Mouse (Mus musculus): ENCODE data around the gene Hoxd1. TPM values are rescaled to one million over a fixed set of nuclear protein-coding genes. Genes with fewer than 3 reads are reported as not detected.

The Hoxd1 gene
- total and polyA plus RNA-seq, 3 experiments, result 0.05 TPM; not detected in 2

- Histone ChIP-seq H3K4me1 (ENCODE audit: insufficient read depth, low read depth, low read length) (peaks cover 8% of the 10 kb centered on the region), H3K9me3 (replicated peaks) (no peaks in the 10 kb centered on the region), H3K27me3 (ENCODE audit: insufficient read depth, low read length) (peaks cover 32% of the 10 kb centered on the region), H3K36me3 (replicated peaks) (no peaks in the 10 kb centered on the region), H3K4me3 (ENCODE audit: low read depth, low read length) (no peak overlapping the region)
- TF ChIP-seq GATA1 (IDR thresholded peaks at IDR 0.05; ENCODE audit: borderline replicate concordance, low read length), result no peak
- TF ChIP-seq POLR2AphosphoS5 (IDR thresholded peaks at IDR 0.05; ENCODE audit: insufficient replicate concordance, low read depth, low read length), result no peak
- no peak for TF ChIP-seq GATA2 (IDR thresholded peaks at IDR 0.05; ENCODE audit: borderline replicate concordance, low read depth, low read length)
- TF ChIP-seq TAL1 (conservative IDR thresholded peaks at IDR 0.05; ENCODE audit: low read depth, low read length), result no peak
- DNase-seq (ENCODE audit: low spot score), result no peak
- no peak for ATAC-seq (ENCODE audit: extremely low read depth, insufficient number of reproducible peaks, low FRiP score, poor library complexity, severe bottlenecking)
These were observed 18.6 kb downstream of the Hoxd1 start for GRCm38 (mm10) chr2:74781386-74781785.

GRCm38 (mm10) chr2:74795531-74795930 lies 32.8 kb downstream of the Hoxd1 start:
- Histone ChIP-seq H3K27me3 (ENCODE audit: insufficient read depth, low read length) (peaks cover 13% of the 10 kb centered on the region), H3K36me3 (replicated peaks) (no peaks in the 10 kb centered on the region), H3K4me3 (ENCODE audit: low read depth, low read length) (no peak overlapping the region), H3K9me3 (replicated peaks) (no peaks in the 10 kb centered on the region), H3K4me1 (ENCODE audit: insufficient read depth, low read depth, low read length) (peaks cover 12% of the 10 kb centered on the region; the same call in 1 of the 2 replicates)
- DNase-seq (ENCODE audit: low spot score), result no peak
- no peak for ATAC-seq (ENCODE audit: extremely low read depth, insufficient number of reproducible peaks, low FRiP score, poor library complexity, severe bottlenecking)
- no peak for TF ChIP-seq GATA2 (IDR thresholded peaks at IDR 0.05; ENCODE audit: borderline replicate concordance, low read depth, low read length)

- Histone ChIP-seq H3K4me1 (ENCODE audit: insufficient read depth, low read depth, low read length) (no peaks in the 10 kb centered on the region), H3K4me3 (ENCODE audit: low read depth, low read length) (no peak overlapping the region), H3K9me3 (replicated peaks) (no peaks in the 10 kb centered on the region), H3K36me3 (replicated peaks) (no peaks in the 10 kb centered on the region), H3K27me3 (ENCODE audit: insufficient read depth, low read length) (peaks cover 24% of the 10 kb centered on the region)
- TF ChIP-seq POLR2AphosphoS5 (IDR thresholded peaks at IDR 0.05; ENCODE audit: insufficient replicate concordance, low read depth, low read length) (no peak), TAL1 (conservative IDR thresholded peaks at IDR 0.05; ENCODE audit: low read depth, low read length) (no peak), GATA1 (IDR thresholded peaks at IDR 0.05; ENCODE audit: borderline replicate concordance, low read length) (no peak), CTCF (IDR thresholded peaks at IDR 0.05; ENCODE audit: low read depth, low read length) (no peak), GATA2 (IDR thresholded peaks at IDR 0.05; ENCODE audit: borderline replicate concordance, low read depth, low read length) (no peak)
- DNase-seq (ENCODE audit: low spot score) (no peak), ATAC-seq (ENCODE audit: extremely low read depth, insufficient number of reproducible peaks, low FRiP score, poor library complexity, severe bottlenecking) (no peak)
These were observed 45.7 kb downstream of the Hoxd1 start for GRCm38 (mm10) chr2:74808431-74808830.

Other genes starting within 250 kb of the Hoxd1 start
- gene Lnpk, start 183.5 kb upstream of the Hoxd1 start, total RNA-seq (2014; fragmentation: Nextera tagmentation), result 49.3 and 96.8 TPM in 2 replicates
- gene Lnpk, start 183.5 kb upstream of the Hoxd1 start, total RNA-seq (2017), result 44.5 and 49.1 TPM in 2 replicates
- gene Lnpk, start 183.5 kb upstream of the Hoxd1 start, polyA plus RNA-seq (2012), result 8.5 and 15.2 TPM in 2 replicates
- not detected in 2 replicates for gene Evx2, start 103.4 kb upstream of the Hoxd1 start, total RNA-seq (2014; fragmentation: Nextera tagmentation)
- 0.05 TPM in 1 of 2 replicates, not detected in the other for gene Evx2, start 103.4 kb upstream of the Hoxd1 start, total RNA-seq (2017)
- gene Evx2, start 103.4 kb upstream of the Hoxd1 start, polyA plus RNA-seq (2012), result not detected in 2 replicates
- not detected in 2 replicates for gene Hoxd13, start 94.7 kb upstream of the Hoxd1 start, total RNA-seq (2014; fragmentation: Nextera tagmentation)
- gene Hoxd13, start 94.7 kb upstream of the Hoxd1 start, total RNA-seq (2017), result 0.05 and 0.17 TPM in 2 replicates
- not detected in 2 replicates for gene Hoxd13, start 94.7 kb upstream of the Hoxd1 start, polyA plus RNA-seq (2012)
- not detected in 2 replicates for gene Hoxd12, start 88.0 kb upstream of the Hoxd1 start, total RNA-seq (2014; fragmentation: Nextera tagmentation)
- gene Hoxd12, start 88.0 kb upstream of the Hoxd1 start, total RNA-seq (2017), result not detected in 2 replicates
- gene Hoxd12, start 88.0 kb upstream of the Hoxd1 start, polyA plus RNA-seq (2012), result not detected in 2 replicates
- not detected in 2 replicates for gene Hoxd11, start 83.4 kb upstream of the Hoxd1 start, total RNA-seq (2014; fragmentation: Nextera tagmentation)
- gene Hoxd11, start 83.4 kb upstream of the Hoxd1 start, total RNA-seq (2017), result 0.05 and 0.06 TPM in 2 replicates
- gene Hoxd11, start 83.4 kb upstream of the Hoxd1 start, polyA plus RNA-seq (2012), result not detected in 2 replicates
- gene Hoxd10, start 71.1 kb upstream of the Hoxd1 start, total RNA-seq (2014; fragmentation: Nextera tagmentation), result not detected in 2 replicates
- gene Hoxd10, start 71.1 kb upstream of the Hoxd1 start, total RNA-seq (2017), result 0.12 and 0.22 TPM in 2 replicates
- gene Hoxd10, start 71.1 kb upstream of the Hoxd1 start, polyA plus RNA-seq (2012), result not detected in 2 replicates
- not detected in 2 replicates for gene Hoxd9, start 65.3 kb upstream of the Hoxd1 start, total RNA-seq (2014; fragmentation: Nextera tagmentation)
- not detected in 2 replicates for gene Hoxd9, start 65.3 kb upstream of the Hoxd1 start, total RNA-seq (2017)
- not detected in 2 replicates for gene Hoxd9, start 65.3 kb upstream of the Hoxd1 start, polyA plus RNA-seq (2012)
- gene Hoxd8, start 58.4 kb upstream of the Hoxd1 start, total RNA-seq (2014; fragmentation: Nextera tagmentation), result not detected in 2 replicates
- gene Hoxd8, start 58.4 kb upstream of the Hoxd1 start, total RNA-seq (2017), result not detected in 2 replicates
- not detected in 2 replicates for gene Hoxd8, start 58.4 kb upstream of the Hoxd1 start, polyA plus RNA-seq (2012)
- 0.29 and 0.75 TPM in 2 replicates for gene Hoxd3, start 51.1 kb upstream of the Hoxd1 start, total RNA-seq (2014; fragmentation: Nextera tagmentation)
- gene Hoxd3, start 51.1 kb upstream of the Hoxd1 start, total RNA-seq (2017), result 0.22 TPM in 1 of 2 replicates, not detected in the other
- gene Hoxd3, start 51.1 kb upstream of the Hoxd1 start, polyA plus RNA-seq (2012), result 0.17 TPM in 1 of 2 replicates, not detected in the other
- gene Hoxd4, start 51.1 kb upstream of the Hoxd1 start, total RNA-seq (2014; fragmentation: Nextera tagmentation), result 4.7 and 8.7 TPM in 2 replicates
- 2.6 and 4.4 TPM in 2 replicates for gene Hoxd4, start 51.1 kb upstream of the Hoxd1 start, total RNA-seq (2017)
- 10.8 and 14.3 TPM in 2 replicates for gene Hoxd4, start 51.1 kb upstream of the Hoxd1 start, polyA plus RNA-seq (2012)
- 1.2 TPM in 1 of 2 replicates, not detected in the other for gene Gm28230, start 36.3 kb upstream of the Hoxd1 start, total RNA-seq (2014; fragmentation: Nextera tagmentation)
- gene Gm28230, start 36.3 kb upstream of the Hoxd1 start, total RNA-seq (2017), result 0.23 and 0.33 TPM in 2 replicates
- 0.52 and 0.55 TPM in 2 replicates for gene Gm28230, start 36.3 kb upstream of the Hoxd1 start, polyA plus RNA-seq (2012)
- 96.4 and 101 TPM in 2 replicates for gene Mtx2, start 62.8 kb downstream of the Hoxd1 start, total RNA-seq (2014; fragmentation: Nextera tagmentation)
- gene Mtx2, start 62.8 kb downstream of the Hoxd1 start, total RNA-seq (2017), result 93.3 and 129 TPM in 2 replicates
- 69.9 and 95.4 TPM in 2 replicates for gene Mtx2, start 62.8 kb downstream of the Hoxd1 start, polyA plus RNA-seq (2012)